Mouse (Mus musculus) thymus, adult 2 months (tissue): Measurements from ENCODE around the gene Hs6st2.

Source experiments
- CTCF ChIP-seq: fragments of 200-500 bp; IDR thresholded peaks from 2 replicates; pipeline ENCODE4 v1.5.1; 2012; ENCODE audit warnings: mild to moderate bottlenecking, control low read depth, low read length, moderate library complexity, borderline replicate concordance; ENCODE audit not compliant: control insufficient read depth, poor library complexity, insufficient read depth; ENCODE audit errors: extremely low read depth
- POLR2A ChIP-seq: fragments of 200-500 bp; IDR thresholded peaks from 2 replicates; pipeline ENCODE4 v1.6.1; 2012; ENCODE audit warnings: mild to moderate bottlenecking, low read length, control low read depth, moderate library complexity; ENCODE audit not compliant: control insufficient read depth, poor library complexity, insufficient read depth; ENCODE audit errors: extremely low read depth

- TF ChIP-seq CTCF (no peak), POLR2A (no peak)
Observed at GRCm38 (mm10) chrX:51680428-51681169, 1.1 kb downstream of the Hs6st2 start.
